26 mouse cellular contexts compared by ENCODE assay signal in genomic region chr4:56991951-56992350, GRCm38 (mm10). TPM values are rescaled to one million over a fixed set of nuclear protein-coding genes. Genes with fewer than 3 reads are reported as not detected.
"Had no signal": no experiment of that assay in that cellular context is flagged by ENCODE, and none has a peak within 500 bp of the region (broad histone marks: within the 10 kb centered on the region; RNA-seq: fewer than 3 reads in every experiment).

No protein-coding gene starts in this region.

- H3K4me2 ChIP-seq: heart, embryonic 12.5 days; hindbrain, embryonic 12.5 days; hindbrain, embryonic 14.5 days; intestine, embryonic 15.5 days; limb, embryonic 12.5 days had no signal

- H3K36me3 ChIP-seq: heart, embryonic 10.5 days; heart, embryonic 12.5 days; hindbrain, embryonic 10.5 days; hindbrain, embryonic 12.5 days; intestine, embryonic 15.5 days; limb, embryonic 10.5 days; limb, embryonic 12.5 days had no signal

- H3K9ac ChIP-seq: heart, embryonic 12.5 days; hindbrain, embryonic 12.5 days; hindbrain, embryonic 14.5 days; intestine, embryonic 15.5 days; limb, embryonic 12.5 days had no signal

- DNase-seq: gastrocnemius, adult 2 months; gastrocnemius, postnatal 10 days; gastrocnemius, postnatal 25 days; heart, adult 18-20 months; heart, postnatal 10 days; heart, postnatal 4 days; kidney, adult 18-20 months; kidney, adult 8-10 months; kidney, postnatal 10 days; kidney, postnatal 25 days; kidney, postnatal 4 days; layer of hippocampus, adult 9-11 months had no signal

- ATAC-seq: hindbrain, embryonic 16.5 days; inflammation-experienced regulatory T-cells, adult 6 months; intestine, embryonic 15.5 days; intestine, postnatal 0 days had no signal

- H3K9me3 ChIP-seq: heart, embryonic 10.5 days; intestine, embryonic 15.5 days; limb, embryonic 10.5 days had no signal

- H3K4me1 ChIP-seq: hindbrain, embryonic 12.5 days; limb, embryonic 12.5 days had no signal

- H3K4me3 ChIP-seq: gastrocnemius, adult 2 months; heart, embryonic 10.5 days; heart, embryonic 12.5 days; hindbrain, embryonic 10.5 days; hindbrain, embryonic 12.5 days; intestine, embryonic 15.5 days; layer of hippocampus, adult 2 months; left cerebral cortex, adult 2 months; limb, embryonic 10.5 days; limb, embryonic 12.5 days had no signal

- H3K27ac ChIP-seq: gastrocnemius, adult 2 months; heart, embryonic 10.5 days; hindbrain, embryonic 10.5 days; hindbrain, embryonic 12.5 days; hindbrain, embryonic 14.5 days; intestine, embryonic 15.5 days; layer of hippocampus, adult 2 months; limb, embryonic 10.5 days; limb, embryonic 12.5 days had no signal

RNA-seq across cellular contexts. Expression of gene Frrs1l, which starts 1.8 kb away (rescaled TPM):
- total RNA-seq: gastrocnemius, postnatal 25 days; granulocyte monocyte progenitor cell, adult 5-6 weeks had no signal
- polyA plus RNA-seq: inflammation-experienced regulatory T-cells, adult 6 months had no signal
